Mouse (Mus musculus) CD8-positive naive resting alpha-beta T cell, adult 57 days (primary cell): ENCODE results near the gene Phgdh. TPM values are rescaled to one million over a fixed set of nuclear protein-coding genes. Genes with fewer than 3 reads are reported as not detected.

Experiments
- total RNA-seq: library from RNA; stranded (reverse); gene quantifications from one replicate; pipeline ENCODE4 v1.2.4, GENCODE M21; 2023

The Phgdh gene
- total RNA-seq: 68.2 TPM

GRCm38 (mm10) chr3:98339706-98340109 lies at the start of gene Phgdh:
Phgdh (minus strand) TSS chr3:98339990.

GRCm38 (mm10) chr3:98382246-98382939 lies 42.6 kb upstream of the Phgdh start, which contains the start of gene Zfp697:
Zfp697 (plus strand) TSS chr3:98382461.

DNA sequence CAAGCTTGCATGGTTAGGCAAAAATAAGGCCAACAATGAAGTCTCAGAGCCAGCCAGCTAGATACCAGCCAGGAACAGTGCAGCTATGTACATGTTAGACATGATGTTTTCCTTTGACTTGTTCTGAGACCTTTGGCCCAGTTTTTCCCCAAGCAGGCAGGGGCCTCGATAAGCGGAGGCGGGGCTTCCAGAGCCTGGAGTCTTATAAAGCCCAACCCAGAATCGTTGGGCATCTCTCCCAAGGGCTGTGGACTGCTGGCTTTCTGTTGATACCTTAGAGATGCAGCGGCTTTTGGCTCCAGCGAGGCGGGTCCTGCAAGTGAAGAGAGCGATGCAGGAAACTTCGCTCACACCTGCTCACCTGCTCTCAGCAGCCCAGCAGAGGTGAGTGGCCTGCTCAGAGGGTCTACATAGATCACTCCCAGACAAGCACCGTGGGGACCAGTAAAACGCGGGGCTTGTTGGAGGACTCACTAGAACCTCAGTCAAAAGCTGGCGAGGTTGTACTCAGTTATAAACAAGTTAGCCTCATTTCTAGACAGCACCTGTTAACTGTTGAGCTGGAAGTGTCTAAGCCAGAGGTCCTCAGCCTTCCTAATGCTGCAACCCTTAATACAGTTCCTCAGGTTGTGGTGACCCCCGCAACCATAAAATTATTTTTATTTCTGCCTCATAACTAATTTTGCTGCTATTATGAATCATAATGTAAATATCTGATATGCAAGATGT lies 59.4 kb downstream of the Phgdh start, which contains the start of gene Hmgcs2:
Hmgcs2 (plus strand) TSS at position 232 of the 729 bp plus-strand sequence.

Other genes starting within 250 kb of the Phgdh start
- 1.6 TPM for gene Adam30, start 179.4 kb downstream of the Phgdh start, total RNA-seq
- not detected for gene Reg4, start 117.8 kb downstream of the Phgdh start, total RNA-seq
- not detected for gene Hmgcs2, start 59.6 kb downstream of the Phgdh start, total RNA-seq
- not detected for gene Zfp697, start 42.5 kb upstream of the Phgdh start, total RNA-seq
- not detected for gene Gm4450, start 117.1 kb upstream of the Phgdh start, total RNA-seq
- gene Hsd3b4, start 170.5 kb upstream of the Phgdh start, total RNA-seq: not detected
- gene Gm10681, start 248.8 kb upstream of the Phgdh start, total RNA-seq: not detected